Mouse (Mus musculus): ENCODE results near the gene Aco1.

Gene Aco1

DNA sequence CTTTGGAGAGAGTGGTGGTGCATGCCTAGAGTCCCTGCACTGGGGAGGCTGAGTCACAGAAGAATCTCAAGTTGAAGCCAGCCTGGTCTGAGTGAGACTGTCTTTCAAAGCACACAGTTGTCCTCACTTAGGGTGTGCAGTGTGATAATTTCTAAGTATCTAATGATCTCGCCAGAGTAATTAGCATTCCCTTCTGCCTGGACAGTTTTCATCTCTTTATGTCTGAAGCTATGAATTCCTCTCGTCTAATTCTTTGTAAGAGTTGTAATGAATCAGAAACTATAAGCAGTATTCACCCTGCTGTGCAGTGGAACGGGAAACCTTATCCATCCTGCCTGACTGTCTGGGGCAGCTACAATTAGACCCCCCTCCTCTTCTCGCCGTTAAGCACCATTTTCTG, 64.8 kb downstream of the Aco1 start:
- no peak for DNase-seq (ENCODE audit: low read depth in 1 of 2, low spot score in 2 of 2)

DNA sequence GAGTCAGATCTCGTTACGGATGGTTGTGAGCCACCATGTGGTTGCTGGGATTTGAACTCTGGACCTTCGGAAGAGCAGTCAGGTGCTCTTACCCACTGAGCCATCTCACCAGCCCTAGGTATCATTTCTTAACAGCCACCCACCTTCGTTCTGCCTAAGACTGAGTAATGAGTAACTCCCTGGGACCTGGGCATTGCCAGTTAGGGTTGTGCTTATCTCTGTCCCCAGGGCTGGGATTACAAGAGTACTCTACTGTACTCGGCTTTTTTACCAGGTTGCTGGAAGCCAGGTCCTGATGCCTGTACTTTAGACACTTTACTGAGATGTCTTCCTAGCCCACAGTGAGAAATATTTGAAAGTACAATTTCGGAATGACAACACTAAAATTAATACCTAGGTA, 69.3 kb downstream of the Aco1 start:
- DNase-seq (ENCODE audit: low read depth in 1 of 2, low spot score in 2 of 2), result no peak

DNA sequence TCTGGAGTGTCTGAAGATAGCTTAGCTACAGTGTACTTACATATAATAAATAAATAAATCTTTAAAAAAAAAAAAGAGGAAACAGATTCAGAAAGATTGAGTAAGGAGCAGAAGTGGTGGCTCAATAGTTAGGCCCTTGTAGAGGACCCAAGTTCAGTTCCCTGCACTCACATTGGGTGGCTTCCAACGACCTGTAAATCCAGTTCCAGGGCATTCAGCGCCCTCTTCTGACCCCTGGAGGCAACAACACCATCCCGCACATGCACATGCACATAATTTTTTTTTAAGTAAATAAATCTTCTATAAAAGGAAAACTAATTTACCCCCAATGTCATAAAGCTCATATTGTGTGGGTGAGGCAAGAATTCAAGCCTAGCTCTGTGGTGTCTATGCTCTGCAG, 75.0 kb downstream of the Aco1 start:
- DNase-seq (ENCODE audit: low read depth in 1 of 2, low spot score in 2 of 2), result no peak

DNA sequence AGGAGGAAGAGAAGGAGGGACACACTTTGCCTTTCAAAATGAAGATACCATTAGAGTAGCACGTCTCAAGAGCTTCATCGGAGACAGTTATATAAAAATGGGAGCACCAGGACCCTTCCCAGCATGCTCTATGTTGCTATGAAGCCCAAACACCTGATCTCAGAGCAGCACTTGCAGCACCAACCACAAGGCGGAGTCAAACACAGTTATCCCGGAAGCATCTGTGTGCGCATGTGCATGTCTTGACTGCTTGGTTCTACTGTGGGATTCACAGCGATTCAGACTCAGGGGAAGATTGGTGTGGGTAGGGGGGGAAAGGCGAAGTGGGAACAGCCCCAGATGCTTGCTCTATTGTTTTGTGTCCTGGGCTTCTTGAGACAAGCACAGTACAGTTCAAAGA, 75.5 kb downstream of the Aco1 start:
- DNase-seq (ENCODE audit: low read depth in 1 of 2, low spot score in 2 of 2), result no peak

DNA sequence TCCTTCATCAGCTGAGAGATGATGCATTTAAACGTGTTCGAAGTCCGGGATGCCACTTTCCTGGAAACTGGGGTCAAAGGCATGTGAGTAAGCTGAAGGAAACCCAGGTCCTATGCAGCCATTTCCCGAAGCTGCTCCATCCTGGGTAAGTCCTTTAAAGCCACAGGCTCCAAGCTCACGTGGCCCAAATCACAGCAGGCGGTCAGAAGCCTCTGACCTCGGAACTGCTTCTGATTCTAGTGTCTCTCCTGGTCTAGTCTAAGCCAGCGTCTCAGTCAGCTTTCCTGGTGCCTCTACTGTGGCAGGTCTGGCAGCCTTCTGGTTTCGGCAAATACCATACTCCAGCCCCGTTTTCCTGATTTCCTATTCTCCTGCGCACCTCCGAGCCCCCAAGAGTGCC, 77.6 kb downstream of the Aco1 start:
- DNase-seq (ENCODE audit: low read depth in 1 of 2, low spot score in 2 of 2), result no peak

DNA sequence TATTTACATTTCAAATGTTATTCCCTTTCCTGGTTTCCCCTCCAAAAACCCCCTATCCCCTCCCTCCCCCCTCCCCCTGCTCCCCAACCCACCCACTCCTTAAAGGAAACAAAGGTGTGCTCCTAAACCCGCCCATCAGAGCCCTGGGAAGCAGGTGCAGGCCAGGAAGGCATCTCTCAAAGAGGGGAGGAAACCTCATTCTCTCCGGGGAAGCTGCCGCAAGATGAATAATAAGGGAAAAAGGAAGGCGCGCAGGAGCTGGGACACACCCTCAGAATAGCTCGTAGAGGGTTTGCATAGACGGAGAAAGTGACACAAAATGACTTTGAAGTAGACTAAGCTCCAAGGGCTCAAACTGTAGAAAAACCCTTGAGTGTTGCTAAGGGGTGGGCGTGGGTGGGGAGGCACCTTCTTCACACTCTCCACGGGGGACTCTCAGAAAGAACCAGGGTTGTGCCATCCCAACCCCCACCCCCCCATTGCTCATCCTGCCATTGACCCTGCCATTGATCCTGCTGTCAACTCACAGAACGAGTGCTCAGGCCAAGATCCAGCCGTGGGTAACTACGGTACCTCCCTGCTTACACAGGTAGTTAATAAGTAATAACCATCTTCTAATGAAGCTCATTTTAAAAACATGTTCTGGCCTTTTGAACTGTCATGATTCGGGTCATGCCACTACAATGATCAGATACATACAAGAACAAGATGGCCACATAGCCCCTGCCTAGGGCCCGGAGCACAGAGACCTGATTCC, 78.3 kb downstream of the Aco1 start:
- DNase-seq (ENCODE audit: low read depth in 1 of 2, low spot score in 2 of 2), result no peak

DNA sequence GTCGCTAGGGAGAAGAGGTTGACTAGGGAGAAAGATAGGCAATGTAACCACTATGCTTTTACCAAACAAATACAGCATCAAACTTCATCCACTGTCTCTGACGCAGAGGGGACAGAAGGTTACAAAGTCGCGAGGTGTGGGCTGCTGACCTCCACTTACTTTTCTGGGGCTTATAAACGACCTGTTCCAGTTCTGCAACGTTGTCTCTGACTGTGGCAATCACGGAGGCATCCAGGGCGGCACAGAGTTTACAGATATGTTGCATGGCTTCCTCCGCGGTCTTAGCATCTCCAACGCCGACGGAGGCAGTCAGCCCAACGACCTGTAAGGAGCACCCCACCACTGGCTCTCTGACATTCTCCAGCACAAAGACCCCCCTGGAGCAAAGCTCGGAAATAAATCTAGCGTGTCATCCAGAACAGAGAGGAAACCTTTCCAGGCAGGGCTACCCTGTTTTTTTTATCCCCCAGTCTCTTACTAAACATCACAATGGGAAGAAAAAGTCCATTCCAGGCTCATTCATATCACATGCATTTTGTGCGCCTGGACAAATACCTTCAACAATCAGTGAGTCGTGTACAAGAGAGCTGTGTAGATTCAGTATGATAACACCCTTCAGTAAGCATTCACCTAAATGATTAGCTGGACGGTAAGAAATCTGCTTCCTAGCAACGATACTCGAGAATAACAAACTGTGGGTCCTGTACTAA, 79.2 kb downstream of the Aco1 start:
- no peak for DNase-seq (ENCODE audit: low read depth in 1 of 2, low spot score in 2 of 2)

DNA sequence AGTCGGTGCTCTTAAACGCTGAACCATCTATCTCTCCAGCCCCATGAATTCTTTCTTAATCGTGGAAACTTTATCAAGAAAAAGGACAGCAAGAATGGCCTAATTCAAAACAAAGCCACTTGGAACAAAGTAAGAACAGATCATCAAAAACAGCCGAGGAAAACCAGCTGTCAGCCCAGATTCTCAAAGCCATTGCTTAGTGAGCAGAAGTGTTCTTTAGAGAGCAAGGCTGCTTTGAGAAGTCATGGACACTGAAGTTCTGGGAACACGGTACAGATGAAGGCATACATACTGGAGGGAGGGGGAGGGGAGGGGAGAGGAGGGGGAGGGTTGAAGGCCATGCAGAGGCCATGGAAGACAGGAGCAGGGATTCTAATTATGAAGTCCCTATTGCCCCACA, 83.2 kb downstream of the Aco1 start:
- no peak for DNase-seq (ENCODE audit: low read depth in 1 of 2, low spot score in 2 of 2)

DNA sequence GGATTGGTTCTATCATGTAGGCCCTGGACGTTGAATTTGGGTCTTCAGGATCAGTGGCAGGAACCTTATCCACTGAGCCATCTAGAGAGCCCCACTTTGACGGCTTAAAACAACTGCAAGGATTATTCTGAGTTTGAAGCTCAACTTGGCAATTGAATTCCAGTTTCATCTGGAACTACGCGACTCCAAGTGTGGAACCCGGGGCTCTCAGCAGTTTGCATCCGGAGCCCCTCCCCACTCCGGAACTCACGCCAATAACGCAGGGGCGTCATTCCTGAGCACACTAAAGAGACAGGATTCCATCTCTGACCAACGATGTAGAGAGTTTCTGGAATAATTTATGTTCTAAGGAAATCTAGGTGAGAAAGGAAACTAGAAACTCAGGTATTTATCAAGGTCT, 84.2 kb downstream of the Aco1 start:
- DNase-seq (ENCODE audit: low read depth in 1 of 2, low spot score in 2 of 2), result no peak

DNA sequence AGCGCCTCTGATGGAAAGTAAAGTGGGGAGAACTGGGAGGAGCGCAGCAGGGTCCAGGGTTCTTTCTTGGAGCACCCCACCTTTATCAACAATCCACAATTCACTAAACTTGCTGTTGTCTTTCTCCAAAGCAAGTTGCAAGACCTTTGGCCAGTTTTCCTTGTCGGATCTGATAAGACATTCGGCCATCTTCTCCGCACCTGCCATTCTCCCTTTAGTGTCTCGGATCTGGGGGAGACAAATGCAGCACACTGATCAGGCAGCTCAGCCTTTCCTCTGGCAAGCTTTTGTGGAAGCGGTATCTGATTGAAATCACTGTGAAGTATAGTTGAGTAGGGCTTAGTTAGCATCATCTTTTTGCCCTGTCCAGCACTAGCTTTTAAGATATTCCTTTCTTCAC, 85.0 kb downstream of the Aco1 start:
- no peak for DNase-seq (ENCODE audit: low read depth in 1 of 2, low spot score in 2 of 2)

DNA sequence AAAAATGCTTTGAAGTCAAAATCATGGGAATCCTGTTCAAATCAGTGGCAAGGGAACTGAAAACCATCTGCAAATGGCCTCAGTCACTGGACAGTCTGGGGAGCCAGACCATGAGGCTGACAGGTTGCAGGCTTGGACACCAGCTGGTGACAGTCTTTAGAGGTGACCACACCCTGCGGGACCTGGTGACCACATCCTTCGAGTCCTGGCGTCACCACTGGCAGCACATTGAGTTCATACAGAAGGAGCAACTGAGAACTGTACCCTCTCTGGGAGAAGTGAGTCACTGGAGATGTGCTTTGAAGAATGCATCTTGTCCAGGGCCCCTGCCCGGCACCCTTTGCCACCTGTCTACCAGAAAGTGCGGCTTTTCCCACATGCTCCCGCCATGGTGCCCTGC, 86.8 kb downstream of the Aco1 start:
- DNase-seq (ENCODE audit: low read depth in 1 of 2, low spot score in 2 of 2), result no peak

DNA sequence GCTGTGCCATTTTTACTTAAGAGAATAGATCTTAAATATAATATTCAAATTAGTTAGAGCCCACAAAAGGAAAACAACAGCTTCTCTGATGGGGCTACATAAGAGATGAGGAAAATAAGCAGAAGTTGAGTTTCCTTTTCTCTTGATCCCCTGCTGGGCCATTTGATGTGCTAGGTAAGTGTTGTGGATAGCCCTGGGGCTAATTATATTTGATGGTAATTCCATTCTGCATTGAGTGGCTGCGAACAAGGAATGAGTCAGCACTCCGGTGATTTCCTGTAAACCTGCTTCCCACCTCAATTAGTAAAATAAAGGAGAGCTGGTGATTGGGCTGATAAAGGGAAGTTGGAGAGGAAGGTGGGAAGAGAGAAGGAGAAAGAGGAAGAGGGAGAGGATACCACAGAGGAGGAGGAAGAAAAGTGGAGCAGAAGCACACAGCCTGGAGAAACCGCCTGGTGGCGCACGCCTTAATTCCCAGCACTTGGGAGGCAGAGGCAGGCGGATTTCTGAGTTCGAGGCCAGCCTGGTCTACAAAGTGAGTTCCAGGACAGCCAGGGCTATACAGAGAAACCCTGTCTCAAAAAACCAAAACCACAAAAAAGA, 90.3 kb downstream of the Aco1 start:
- no peak for DNase-seq (ENCODE audit: low read depth in 1 of 2, low spot score in 2 of 2)

DNA sequence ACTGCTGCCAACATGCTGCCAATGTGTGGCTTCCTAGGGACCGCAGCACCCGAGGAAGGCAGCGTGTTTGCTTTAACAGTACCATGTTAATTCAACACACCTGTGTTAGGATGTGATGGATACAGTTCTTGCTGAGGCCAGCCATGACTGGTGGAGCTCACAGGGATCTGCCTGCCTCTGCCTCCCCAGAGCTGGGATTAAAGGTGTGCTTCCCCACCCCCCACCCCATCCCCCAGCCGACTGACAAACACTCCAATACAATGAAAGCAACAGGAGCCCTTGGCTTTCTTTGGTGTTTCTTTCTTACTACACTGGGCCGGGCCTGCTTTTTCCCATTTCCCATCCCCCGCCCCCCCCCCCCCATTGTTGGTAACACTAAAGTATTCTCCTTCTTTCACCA, 91.4 kb downstream of the Aco1 start:
- DNase-seq (ENCODE audit: low read depth in 1 of 2, low spot score in 2 of 2), result no peak

DNA sequence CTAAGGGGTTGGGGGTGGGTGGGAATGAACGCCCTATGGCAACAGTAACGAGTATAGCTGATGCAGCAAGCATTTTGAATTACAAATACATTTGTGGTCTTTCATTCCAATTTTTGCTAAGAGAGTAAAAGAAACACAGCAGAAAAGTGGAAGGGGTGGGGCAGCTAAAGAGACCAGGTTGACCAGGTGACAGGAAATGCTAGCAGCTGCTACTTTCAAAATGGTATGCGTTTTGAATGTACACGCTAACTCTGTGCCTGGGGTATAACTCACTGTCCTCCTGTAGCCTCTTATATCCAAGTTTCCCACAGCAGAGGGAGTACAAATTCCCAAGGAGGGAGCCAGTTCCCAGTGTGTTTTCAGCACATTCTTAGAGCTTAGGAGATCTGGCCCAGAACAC, 93.9 kb downstream of the Aco1 start:
- DNase-seq (ENCODE audit: low read depth in 1 of 2, low spot score in 2 of 2), result no peak

DNA sequence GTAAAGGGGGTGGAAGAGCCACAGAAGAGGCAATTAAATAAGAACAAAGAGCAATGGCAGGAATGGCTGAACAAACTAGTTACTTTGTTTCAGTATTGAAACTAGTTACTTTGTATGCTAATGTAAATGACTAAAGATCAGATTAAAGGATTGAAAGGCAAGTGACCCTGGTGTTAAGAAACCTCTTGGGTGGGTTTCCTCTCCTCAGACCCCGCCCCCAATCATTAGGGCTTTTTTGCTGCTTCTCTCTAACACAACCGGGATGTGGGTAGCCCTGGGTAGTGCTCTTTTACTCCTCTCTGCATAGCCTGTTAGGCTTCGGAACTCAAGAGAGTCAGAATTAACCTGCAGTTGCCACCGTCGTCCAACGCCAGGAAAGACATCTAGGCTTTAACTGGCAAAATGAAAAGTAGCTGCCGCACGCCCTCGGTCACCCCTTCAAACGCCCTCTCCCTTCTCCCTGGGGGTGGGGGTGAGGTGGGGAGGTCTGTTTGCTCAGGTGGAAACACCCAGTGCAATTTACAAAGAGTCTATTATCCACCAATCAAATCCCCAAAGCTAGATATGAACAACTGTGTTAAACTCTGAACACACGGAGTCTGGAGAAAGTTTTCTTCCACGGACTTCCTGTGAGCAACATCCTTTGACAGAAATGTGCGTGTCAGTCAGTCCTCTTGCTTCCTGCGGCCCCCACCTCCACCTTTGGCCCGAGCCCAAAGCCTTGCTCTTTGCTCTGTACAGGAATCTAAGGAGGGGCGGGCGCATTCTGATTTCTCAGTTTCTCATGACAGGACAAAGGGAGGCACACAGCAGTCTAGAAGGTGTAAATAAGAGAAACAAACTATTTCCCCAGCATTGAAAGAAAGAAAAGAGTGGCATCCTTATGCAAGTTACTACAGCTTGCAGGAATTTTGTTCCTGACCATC, 95.9 kb downstream of the Aco1 start:
- DNase-seq (ENCODE audit: low read depth in 1 of 2, low spot score in 2 of 2), result no peak

DNA sequence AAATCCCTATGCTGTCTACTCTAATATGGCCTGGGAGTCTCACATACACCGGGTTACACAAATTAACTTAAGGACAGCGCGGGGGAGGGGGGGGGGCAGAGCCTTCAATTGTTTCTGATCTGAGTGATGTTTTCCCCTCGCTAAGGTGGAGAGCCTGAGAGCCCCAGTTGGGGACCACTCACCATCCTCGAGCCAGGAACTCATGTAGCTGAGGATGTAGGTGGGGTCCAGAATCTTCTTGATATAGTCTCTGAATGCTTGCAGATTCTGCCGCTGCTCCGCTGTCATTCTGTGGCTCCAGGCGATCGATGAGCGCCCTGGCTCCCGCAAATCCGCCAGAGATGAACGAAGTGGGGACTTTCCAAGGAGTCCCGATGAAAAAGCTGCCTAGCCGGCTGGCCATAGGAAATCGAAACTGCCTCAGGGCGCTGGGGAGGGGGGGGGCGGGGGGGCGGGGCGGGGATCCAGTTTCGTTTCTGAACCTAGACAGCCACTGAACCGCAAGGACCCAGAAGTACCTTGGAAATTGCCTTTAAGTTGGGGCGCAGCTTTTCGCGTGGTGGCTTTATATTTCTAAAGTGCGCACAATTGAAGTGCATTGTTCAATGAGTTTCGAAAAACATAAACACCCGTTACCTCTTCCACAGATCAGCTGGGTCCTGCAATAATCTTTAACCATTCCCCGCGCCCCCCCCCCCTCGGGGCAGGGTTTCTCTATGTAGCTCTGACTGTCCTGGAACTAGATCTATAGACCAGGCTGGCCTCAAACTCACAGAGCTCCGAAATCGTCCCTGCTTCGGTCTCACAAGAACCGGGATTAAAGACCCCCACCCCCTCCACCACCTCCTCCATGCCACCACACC, 96.8 kb downstream of the Aco1 start, which contains the start of gene Ddx58:
TSS of gene Ddx58 (minus strand) at position 420 of the 863 bp plus-strand sequence.
- peak in 1 of 2 experiments; percentile 10 for DNase-seq (ENCODE audit: low read depth in 1 of 2, low spot score in 2 of 2)

DNA sequence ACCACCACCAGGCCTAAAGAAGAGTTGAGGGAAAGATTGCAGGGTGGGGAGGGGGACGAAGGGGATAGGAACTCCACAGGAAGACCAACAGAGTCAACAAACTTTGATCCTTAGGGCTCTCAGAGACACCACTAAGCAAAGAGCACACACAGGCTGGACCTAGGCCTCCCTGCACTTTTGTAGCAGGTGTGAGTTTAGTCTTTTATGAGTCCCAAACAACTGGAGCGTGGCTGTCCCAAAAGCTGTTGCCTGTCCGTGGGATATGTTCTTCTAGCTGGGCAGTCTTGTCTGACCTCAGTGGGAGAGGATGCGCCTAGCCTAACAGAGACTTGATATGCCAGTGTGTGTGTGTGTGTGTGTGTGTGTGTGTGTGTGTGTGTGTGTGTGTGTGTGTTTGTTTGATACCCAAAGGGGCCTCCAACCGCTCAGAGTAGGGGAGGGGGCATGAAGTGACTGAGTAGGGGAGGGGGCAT, 97.4 kb downstream of the Aco1 start:
- no peak for DNase-seq (ENCODE audit: low read depth in 1 of 2, low spot score in 2 of 2)

DNA sequence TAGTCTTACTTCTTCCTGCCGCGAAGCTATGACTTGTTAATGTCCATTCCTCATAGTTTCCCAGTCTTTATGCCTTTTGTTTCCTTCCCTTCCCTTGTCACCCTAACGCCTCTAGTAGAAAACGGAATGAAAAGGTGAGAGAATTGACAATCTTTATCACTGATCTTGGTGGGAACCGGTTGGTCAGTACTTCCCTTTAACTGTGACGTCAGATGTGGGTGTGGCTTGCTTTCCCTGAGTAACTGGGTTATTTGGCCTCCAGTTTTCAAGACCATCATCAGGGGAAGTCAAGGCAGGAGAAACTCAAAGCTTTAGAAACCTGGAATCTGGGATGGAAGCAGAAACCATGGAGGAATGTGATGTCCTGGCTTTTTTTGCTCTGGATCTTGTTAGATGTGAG, 99.0 kb downstream of the Aco1 start:
- no peak for DNase-seq (ENCODE audit: low read depth in 1 of 2, low spot score in 2 of 2)

DNA sequence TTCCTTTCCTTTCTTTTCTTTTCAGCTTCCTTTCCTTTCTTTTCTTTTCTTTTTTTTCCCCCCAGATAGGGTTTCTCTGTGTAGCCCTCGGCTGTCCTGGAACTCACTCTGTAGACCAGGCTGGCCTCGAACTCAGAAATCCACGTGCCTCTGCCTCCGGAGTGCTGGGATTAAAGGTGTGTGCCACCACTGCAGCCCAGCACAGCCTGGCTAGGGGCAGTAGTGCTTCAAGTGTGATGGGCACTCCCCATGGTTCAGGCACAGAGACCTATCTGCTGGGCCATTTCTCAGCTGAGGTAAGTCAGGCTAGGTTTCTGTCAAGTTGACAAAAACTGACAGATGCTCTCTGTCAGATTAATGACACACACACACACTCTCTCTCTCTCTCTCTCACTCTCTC, 100.1 kb downstream of the Aco1 start:
- DNase-seq (ENCODE audit: low read depth in 1 of 2, low spot score in 2 of 2), result no peak

DNA sequence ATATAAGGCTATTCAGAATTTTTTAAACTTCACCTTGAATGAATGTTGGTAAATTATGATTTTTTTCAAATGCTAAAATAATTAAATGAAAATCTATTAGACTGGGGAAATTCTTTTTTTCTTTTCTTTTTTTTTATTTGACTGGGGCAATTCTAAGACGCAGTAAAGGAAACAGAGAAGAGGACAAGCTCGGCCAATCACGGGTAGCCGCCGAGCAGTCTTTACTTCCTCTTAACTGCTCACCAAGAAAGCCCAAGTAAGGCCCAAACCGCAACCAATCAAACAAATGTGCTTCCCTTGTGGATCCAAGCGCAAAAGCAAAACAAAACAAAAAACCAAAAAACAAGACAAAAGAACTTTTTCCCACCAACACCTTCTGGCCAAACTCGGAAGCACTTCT, 101.2 kb downstream of the Aco1 start:
- no peak for DNase-seq (ENCODE audit: low read depth in 1 of 2, low spot score in 2 of 2)

Measured in monocyte, adult 2 months (primary cell).